Mouse (Mus musculus): ENCODE results near the gene Gm15294.

The Gm15294 gene

GRCm38 (mm10) chrX:141875135-141875534, at the start of gene Gm15294:
Gene Gm15294 (minus strand): TSS chrX:141875235.
- no peak for DNase-seq (ENCODE audit: low read depth in 2 of 2, low spot score in 2 of 2)

- DNase-seq (ENCODE audit: low read depth in 2 of 2, low spot score in 2 of 2), result no peak
Measured at GRCm38 (mm10) chrX:141884336-141885048, 9.5 kb upstream of the Gm15294 start.

GRCm38 (mm10) chrX:141874024-141874423, 1.0 kb downstream of the Gm15294 start:
- no peak for DNase-seq (ENCODE audit: low read depth in 2 of 2, low spot score in 2 of 2)

DNA sequence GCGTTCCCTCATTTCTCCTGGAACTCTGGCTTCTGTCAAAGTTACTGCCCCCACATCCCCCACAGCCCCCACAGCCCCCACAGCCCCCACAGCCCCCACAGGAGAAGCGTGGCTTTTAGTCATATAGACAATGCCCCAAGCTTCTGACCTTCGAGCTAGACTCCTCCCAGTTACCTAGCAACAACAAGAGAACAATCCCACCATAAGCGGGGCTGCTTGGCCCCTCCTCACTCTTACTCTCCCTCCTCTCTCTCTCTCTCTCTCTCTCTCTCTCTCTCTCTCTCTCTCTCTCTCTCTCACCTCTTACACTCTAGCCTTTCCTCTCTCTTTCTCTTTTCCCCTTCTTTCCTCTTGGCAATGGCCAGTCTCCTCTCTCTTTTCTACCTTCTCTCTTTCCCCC, 1.4 kb downstream of the Gm15294 start:
- DNase-seq (ENCODE audit: low read depth in 2 of 2, low spot score in 2 of 2), result no peak

- no peak for DNase-seq (ENCODE audit: low read depth in 2 of 2, low spot score in 2 of 2)
Measured at GRCm38 (mm10) chrX:141855684-141856396, 19.2 kb downstream of the Gm15294 start.
